Mouse (Mus musculus): ENCODE measurements around the gene Plxnd1.

The Plxnd1 gene

GRCm38 (mm10) chr6:115919876-115920275 is 74.9 kb downstream of the Plxnd1 start:
- no peak for DNase-seq (ENCODE audit: low spot score in 2 of 2)

GRCm38 (mm10) chr6:115918615-115919014 is 76.2 kb downstream of the Plxnd1 start:
- DNase-seq (ENCODE audit: low spot score in 2 of 2): no peak

GRCm38 (mm10) chr6:115916611-115917010 is 78.2 kb downstream of the Plxnd1 start:
- no peak for DNase-seq (ENCODE audit: low spot score in 2 of 2)

- no peak for DNase-seq (ENCODE audit: low spot score in 2 of 2)
Measured at GRCm38 (mm10) chr6:115915601-115916445, 79.0 kb downstream of the Plxnd1 start.

- no peak for DNase-seq (ENCODE audit: low spot score in 2 of 2)
Measured at GRCm38 (mm10) chr6:115914511-115915202, 80.1 kb downstream of the Plxnd1 start.

- DNase-seq (ENCODE audit: low spot score in 2 of 2): no peak
Measured at GRCm38 (mm10) chr6:115913482-115913881, 81.3 kb downstream of the Plxnd1 start.

GRCm38 (mm10) chr6:115911763-115912162 is 83.0 kb downstream of the Plxnd1 start:
- DNase-seq (ENCODE audit: low spot score in 2 of 2): no peak

GRCm38 (mm10) chr6:115909940-115910339 is 84.9 kb downstream of the Plxnd1 start:
- no peak for DNase-seq (ENCODE audit: low spot score in 2 of 2)

GRCm38 (mm10) chr6:115909052-115909451 is 85.8 kb downstream of the Plxnd1 start:
- DNase-seq (ENCODE audit: low spot score in 2 of 2): no peak

GRCm38 (mm10) chr6:115908421-115908982 is 86.3 kb downstream of the Plxnd1 start:
- no peak for DNase-seq (ENCODE audit: low spot score in 2 of 2)

- no peak for DNase-seq (ENCODE audit: low spot score in 2 of 2)
Measured at GRCm38 (mm10) chr6:115906871-115907270, 87.9 kb downstream of the Plxnd1 start.

- DNase-seq (ENCODE audit: low spot score in 2 of 2): no peak
Measured at GRCm38 (mm10) chr6:115906455-115906854, 88.3 kb downstream of the Plxnd1 start.

- no peak for DNase-seq (ENCODE audit: low spot score in 2 of 2)
Measured at GRCm38 (mm10) chr6:115905568-115905967, 89.2 kb downstream of the Plxnd1 start.
